Mouse (Mus musculus): ENCODE measurements around the gene Mxra8.

The Mxra8 gene

DNA sequence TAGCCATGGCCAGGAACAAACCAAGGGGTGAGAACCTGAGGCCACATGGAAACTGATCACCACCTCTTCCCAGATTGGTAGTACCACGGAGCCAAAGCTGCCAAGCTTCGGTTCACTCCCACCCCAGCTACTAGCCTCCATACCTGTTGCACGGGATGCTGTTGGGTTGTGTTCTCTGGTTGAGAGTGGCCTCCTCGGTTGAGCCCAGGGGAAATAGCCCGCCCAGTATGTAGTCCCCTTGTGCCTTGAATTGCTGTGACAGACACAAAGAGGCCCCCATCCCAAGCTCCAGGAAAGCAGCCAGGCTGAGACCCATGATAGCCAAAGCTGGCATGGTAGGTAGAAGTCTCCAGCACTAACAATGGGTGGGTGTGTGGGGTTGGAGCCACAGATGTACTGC is 23.5 kb downstream of the Mxra8 start, which contains the start of gene Tas1r3:
Gene Tas1r3 (minus strand): TSS at position 362 of the 400 bp plus-strand sequence.
- peak in 1 of 2 experiments; percentile 25 for DNase-seq

DNA sequence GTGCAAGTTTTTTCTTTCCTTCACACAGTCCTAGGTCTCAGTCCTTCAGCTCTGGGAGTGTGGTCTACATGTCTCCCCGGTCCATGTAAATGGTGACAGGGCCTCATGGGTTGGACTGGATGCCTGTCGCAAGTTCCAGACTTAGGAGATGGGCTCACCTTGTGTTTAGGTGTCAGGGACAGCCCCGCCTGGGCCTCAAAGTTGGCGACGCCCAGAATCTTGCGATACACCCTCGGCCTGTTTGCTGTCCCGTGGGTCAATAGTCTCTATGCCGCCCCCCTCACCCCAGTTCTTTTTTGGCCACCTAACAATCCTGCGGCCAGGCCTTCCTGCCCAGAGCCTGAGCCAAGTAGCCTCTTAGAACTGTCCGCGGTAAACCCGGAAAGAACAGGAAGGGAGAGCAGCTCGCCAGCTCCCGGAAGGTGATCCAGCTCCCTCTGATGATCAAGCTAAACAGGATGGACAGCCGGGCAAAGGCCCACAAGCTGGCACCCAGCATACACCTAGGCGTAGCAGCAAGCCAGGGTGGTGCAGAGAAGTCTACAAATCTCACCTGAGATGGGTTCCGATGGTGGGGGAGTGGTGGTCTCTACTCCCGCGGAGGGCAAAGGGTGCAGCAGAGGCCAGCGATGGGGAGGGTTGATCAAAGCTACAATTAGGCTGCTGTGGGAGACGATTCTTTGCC is 29.3 kb downstream of the Mxra8 start:
- DNase-seq, result peak in 1 of 2 experiments; percentile 51

DNA sequence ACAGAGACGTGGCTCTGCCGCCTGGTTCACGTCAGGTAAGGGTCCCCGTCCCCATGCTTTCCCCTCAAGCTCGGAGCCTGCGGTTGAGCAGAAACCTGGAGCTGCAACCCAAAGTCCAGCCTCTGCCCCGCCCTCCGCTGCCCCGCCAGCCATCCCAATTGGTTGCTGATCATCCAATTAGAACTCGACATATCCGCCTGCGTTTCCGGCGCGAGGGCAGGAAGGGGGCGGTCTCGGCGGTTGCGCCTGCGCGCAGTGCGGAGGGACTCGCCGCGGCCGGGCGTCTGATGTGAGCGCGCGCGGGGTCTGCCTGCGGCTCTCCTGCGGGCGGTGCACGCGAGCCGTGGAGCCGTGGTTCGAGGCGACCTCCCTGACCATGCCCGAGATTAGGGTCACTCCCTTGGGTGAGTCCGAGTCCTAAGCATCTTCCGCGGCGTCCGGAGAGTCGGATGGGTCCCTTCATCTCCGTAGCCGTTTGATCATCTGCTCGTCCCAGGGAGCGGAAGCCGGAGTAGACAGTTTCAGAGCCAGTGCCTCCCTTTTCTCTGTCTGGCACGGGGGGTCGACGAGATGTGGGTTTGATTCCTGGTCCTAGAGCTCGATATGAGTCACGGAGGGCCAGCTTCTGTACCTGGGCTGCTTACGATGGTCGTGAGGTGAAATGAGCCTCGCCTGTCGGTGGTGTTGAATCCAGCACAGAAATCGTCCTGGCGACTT is 30.0 kb downstream of the Mxra8 start, which contains the start of the genes Cptp and Ints11:
Gene Cptp (minus strand): TSS at position 124 of the 717 bp plus-strand sequence.
Gene Ints11 (plus strand): TSS at position 230 of the 717 bp plus-strand sequence.
- peak; percentile 96 to 98 for DNase-seq

DNA sequence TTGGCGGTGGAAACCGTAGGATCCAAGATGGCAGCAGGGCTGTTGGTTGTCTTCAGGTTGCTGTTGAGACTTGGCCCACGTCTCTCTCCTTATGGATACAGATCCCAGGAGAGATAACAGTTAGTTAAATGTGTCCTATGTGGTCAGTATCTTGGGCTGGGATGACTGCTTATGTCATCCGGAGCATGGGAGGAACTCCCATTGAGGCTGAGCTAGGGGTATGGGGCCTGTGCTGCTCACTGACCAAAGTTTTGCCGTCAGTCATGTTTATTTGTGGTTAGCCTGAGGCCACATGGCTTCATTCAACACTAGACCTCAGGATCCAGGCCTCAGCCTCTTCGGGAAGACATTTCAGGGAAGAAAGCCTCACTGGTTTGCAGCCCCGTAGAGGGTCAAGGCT is 31.9 kb downstream of the Mxra8 start:
- DNase-seq, result no peak

DNA sequence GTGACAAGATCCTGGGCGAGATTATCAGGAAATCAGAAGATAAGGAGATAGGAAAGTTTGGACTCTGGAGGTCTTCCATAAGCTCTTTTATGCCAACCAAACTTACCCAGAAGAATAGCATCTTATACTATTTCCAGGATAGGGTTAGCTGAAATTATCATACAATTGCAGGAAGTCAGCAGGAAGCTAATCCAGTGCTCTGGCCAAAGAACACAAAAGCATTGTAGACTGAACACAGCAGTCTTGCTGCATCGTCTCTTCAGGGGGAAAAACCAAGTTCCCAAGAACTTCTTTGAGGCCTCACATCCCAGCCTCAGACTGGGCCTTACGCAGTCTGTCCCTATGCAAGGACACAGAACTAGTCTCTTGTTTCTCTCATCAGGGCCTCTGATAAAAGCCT is 44.1 kb downstream of the Mxra8 start:
- DNase-seq, result no peak

DNA sequence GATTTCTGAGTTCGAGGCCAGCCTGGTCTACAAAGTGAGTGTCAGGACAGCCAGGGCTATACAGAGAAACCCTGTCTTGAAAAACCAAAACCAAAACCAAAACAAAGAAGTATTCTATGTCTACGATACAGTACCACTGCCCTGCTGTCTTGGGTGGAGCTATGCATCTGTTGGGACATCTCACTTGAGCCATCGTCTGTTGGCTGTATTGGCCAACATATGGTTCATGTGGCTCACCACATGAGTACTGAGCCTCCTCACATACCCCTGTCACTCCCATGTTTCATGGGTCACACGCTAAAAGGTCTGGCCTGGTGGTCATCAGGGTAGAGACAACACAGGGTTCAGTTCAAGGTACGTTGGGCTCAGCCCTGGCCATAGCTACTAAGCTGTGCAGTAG is 46.9 kb downstream of the Mxra8 start:
- no peak for DNase-seq

DNA sequence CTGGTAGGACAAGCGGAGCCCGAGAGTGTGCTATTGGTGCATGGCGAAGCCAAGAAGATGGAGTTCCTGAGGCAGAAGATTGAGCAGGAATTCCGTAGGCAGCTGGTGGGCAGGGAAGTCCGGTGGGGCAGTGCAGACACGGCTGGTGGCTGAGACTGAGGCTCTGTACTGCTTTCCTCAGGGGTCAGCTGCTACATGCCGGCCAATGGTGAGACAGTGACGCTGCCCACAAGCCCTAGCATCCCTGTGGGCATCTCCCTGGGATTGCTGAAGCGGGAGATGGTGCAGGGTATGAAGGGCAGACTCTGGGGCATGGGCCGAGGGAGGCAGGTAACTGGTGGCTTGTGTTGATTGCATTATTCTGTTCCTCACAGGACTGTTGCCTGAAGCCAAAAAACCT is 48.2 kb downstream of the Mxra8 start:
- peak in 1 of 2 experiments; percentile 9 for DNase-seq

DNA sequence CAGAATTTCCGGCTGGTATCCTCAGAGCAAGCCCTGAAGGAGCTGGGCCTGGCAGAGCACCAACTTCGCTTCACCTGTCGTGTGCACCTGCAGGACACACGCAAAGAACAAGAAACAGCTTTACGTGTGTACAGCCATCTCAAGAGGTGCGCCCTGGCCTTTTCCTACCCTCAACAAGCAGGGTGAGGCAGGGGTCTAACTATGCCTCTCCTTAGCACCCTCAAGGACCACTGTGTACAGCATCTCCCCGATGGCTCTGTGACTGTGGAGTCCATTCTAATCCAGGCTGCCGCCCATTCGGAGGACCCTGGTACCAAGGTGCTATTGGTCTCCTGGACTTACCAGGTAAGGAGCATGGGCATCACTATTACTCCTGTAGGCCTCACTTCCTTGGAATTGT is 48.7 kb downstream of the Mxra8 start:
- peak in 1 of 2 experiments; percentile 23 for DNase-seq

DNA sequence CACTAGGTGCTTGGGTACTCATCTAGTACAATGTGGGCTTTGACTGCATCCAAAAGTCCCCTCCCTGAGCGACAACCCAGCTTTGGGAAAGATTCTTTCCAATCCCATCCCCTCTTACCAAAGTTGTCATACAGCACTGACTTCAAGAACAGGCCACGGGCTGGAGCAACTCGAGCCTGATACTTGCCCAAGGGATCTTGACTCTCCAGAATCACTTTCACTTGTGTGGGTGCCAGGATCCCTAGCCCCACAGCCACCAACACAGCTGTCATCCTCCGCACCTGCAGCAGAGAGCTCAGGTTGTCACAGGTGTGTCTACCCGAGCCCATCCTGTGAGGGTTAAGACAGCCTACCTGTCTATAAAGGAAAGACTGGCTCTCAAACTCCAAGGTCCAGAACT is 49.8 kb downstream of the Mxra8 start:
- peak; percentile 4 to 6 for DNase-seq

DNA sequence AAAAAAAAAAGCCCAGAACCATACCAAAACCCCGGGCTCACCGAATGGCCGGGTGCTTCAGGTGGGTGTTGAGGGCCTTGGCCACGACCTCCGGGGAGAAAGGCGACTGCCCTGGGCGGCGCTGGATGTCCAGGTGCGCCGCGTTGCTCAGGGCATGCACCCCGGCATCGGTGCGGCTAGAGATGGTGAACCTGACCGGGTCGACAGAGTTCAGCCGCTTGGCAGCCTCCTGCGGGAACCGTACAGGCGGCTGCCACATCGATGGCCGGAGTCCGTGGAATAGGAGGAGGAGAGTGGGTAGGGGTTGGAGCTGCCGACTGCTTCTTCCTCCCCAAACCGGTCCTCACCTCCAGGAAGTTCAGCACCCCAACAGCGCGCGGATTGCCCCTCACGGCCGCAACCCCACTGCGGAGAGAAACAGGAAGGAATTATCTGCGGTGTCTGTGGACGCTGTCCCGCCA is 51.6 kb downstream of the Mxra8 start:
- peak in 1 of 2 experiments; percentile 53 for DNase-seq

DNA sequence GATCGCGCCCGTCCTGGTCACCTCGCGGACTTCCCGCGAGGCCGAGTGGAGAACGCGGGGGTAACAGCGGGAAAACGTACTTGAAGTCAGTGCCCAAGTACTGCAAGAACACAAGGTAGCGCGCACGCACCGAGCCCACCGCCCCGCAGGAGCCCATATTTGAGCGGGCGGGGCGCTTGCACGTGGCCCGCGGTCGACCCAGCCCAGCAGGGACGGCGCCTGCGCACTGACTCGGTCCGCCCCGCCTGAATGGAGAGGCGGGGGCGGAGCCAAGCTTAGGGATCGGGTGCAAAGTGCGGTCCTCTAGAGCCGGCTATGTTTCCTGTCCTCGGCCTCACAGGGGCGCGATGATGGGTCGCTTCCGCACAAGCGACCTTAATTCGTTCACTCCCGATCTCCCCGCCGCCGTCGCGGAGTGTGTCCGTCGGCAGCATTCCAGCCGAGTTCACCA is 52.1 kb downstream of the Mxra8 start, which contains the start of the genes Pusl1 and Acap3:
Gene Pusl1 (minus strand): TSS at position 231 of the 451 bp plus-strand sequence.
Gene Acap3 (plus strand): TSS at position 272 of the 451 bp plus-strand sequence.
- DNase-seq, result peak; percentile 98 to 99

DNA sequence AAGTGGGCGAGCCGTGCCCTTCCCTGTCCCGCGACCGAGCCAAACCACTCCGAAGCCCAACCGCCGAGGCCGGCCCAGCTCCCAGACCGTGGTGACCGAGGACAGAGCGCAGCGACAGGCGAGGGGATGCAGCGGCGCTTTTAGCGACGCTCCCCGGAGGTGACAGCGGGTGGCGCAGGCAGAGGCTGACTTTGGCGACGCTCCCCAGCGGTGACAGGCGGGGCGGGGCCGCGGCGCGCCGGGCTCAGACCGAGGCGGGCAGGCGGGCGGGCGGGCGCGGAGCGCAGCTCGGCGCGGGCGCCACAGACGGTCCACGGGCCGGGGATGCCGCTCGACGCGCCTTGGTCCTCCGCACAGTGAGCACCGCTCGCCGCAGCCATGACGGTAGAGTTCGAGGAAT is 52.5 kb downstream of the Mxra8 start:
- peak; percentile 91 to 96 for DNase-seq

DNA sequence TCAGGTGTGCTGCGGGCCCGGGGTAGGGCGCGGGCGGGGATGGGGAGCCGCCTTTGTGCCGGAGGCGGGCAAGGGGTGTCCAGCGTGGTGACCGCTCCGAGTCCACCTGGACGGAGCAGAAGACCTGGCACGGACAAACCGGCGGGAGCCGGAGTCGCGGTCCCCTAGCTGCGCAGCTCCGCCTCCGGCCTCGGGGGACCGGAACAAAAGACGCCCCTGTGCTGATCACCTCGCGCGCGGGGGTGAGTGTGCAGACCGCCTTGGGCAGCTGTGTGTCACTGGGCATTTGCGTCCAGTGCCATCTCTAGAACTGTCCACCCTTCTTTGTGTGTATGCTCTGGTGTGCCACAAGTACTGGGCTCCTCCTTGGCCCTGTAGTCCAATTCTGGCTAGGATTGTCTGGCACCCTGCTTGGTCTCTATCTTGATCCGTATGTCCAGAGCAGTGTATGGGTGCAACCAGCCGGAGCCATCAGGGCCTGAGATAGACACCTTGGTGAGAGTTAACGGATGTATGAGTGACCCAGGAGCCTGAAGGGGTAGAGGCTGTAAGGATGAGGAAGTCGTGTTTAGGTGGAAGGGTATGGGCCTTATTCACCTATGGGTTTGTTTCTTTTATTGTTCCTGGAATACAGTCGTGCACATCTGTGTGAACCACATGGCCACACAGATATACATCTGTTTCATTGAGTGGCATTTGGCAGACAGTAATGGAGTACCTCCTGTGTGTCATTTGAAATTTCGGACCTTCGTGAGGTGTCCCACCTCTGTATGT is 53.1 kb downstream of the Mxra8 start:
- no peak for DNase-seq

DNA sequence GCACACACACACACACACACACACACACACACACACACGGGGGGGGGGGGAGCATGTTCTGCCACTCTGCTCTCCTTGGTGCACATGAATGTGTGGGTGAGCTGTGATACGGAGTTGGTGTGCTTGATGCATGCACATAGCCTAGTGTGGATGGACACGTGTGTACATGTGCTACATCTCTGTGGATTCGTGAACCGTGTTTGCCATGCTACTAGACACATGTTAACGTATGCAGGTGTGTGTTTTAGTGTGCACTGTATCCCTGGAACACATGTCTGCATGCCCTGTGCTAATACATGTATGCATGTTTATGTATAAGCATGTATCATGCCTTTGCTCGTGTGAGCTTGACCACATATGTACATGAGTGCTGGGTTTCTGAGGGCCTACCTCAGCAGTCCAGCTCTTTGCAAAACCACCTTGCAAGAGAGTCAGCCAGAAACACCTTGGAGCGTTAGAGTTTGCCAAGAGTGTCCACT is 53.8 kb downstream of the Mxra8 start:
- peak; percentile 5 to 11 for DNase-seq

Measured in cerebellum, postnatal 25 days (tissue).